Mouse (Mus musculus): ENCODE measurements around the gene Gprin1.
"Not testable (repeated sequence)": the region's sequence is repeated elsewhere in the genome, so short reads cannot be mapped to it uniquely, and the experiment has no call there.

- TF ChIP-seq USF1 (IDR thresholded peaks at IDR 0.05; ENCODE audit: low read depth); POLR2AphosphoS2 (IDR thresholded peaks at IDR 0.05; ENCODE audit: insufficient read length, low read depth); POLR2A (IDR thresholded peaks at IDR 0.05; ENCODE audit: insufficient read length, low read depth); MAX (IDR thresholded peaks at IDR 0.05; ENCODE audit: low read depth); TCF12 (IDR thresholded peaks at IDR 0.05; ENCODE audit: insufficient read depth, poor library complexity, severe bottlenecking); CEBPB (IDR thresholded peaks at IDR 0.05; ENCODE audit: insufficient read depth, poor library complexity, severe bottlenecking); E2F4 (IDR thresholded peaks at IDR 0.05; ENCODE audit: insufficient read depth); MYOD1 (IDR thresholded peaks at IDR 0.05; ENCODE audit: control insufficient read depth in 1 of 3, insufficient read length in 2 of 3, low read depth in 2 of 3); MYOG (IDR thresholded peaks at IDR 0.05; ENCODE audit: control insufficient read depth in 1 of 3, insufficient read depth in 1 of 3, insufficient read length in 2 of 3, low read depth in 2 of 3); REST (IDR thresholded peaks at IDR 0.05; ENCODE audit: insufficient read depth, insufficient read length): not testable (repeated sequence)
These were observed 37.9 kb upstream of the Gprin1 start for GRCm38 (mm10) chr13:54787591-54787990.

Data from myocyte (in vitro differentiated cells).